Mouse (Mus musculus): ENCODE measurements around the gene Hoxa4.

DNA sequence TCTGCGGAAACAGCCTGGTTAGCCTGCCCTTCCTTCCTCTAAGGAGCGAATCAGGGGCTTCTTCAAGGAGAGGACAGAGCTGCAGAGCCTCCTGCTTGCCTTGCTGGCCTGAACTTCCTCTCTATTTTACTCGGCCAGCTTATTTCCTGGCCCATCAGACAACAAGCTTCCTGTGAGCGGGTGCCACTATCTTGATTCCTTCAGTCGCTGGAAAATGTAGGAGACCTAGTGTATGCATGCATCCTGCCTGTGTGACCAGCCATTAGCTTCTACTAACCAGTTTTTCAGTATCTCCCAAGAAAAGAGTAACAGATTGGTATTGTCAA is 20.7 kb downstream of the Hoxa4 start:
- TF ChIP-seq CTCF (IDR thresholded peaks at IDR 0.05; ENCODE audit: low read depth, low read length) (no peak), TAL1 (conservative IDR thresholded peaks at IDR 0.05; ENCODE audit: low read depth, low read length) (no peak), GATA1 (IDR thresholded peaks at IDR 0.05; ENCODE audit: borderline replicate concordance, low read length) (no peak), POLR2AphosphoS5 (IDR thresholded peaks at IDR 0.05; ENCODE audit: insufficient replicate concordance, low read depth, low read length) (no peak), GATA2 (IDR thresholded peaks at IDR 0.05; ENCODE audit: borderline replicate concordance, low read depth, low read length) (no peak)

Data from G1E (cell line).